18 mouse cellular contexts compared by ENCODE assay signal in genomic region chr12:87426354-87427031, GRCm38 (mm10).
"Had no signal": no experiment of that assay in that cellular context is flagged by ENCODE, and none has a peak within 500 bp of the region (broad histone marks: within the 10 kb centered on the region; RNA-seq: fewer than 3 reads in every experiment).

No protein-coding gene starts in this region.

- H3K9me3 ChIP-seq: limb, embryonic 12.5 days; limb, embryonic 15.5 days; midbrain, embryonic 12.5 days; midbrain, embryonic 15.5 days; neural tube, embryonic 13.5 days had no signal

- ATAC-seq: liver, postnatal 0 days; lung, postnatal 0 days; midbrain, embryonic 15.5 days had no signal

- DNase-seq: kidney, adult 9 months; kidney, postnatal 14 days; kidney, postnatal 4 days; left cerebral cortex, postnatal 4 days; liver, postnatal 0 days; lung, embryonic 14.5 days; thymus, adult 2 months; thymus, postnatal 14 days; thymus, postnatal 4 days had no signal

- H3K4me3 ChIP-seq: limb, embryonic 12.5 days; limb, embryonic 15.5 days; midbrain, embryonic 12.5 days; midbrain, embryonic 15.5 days; neural tube, embryonic 13.5 days had no signal

- H3K4me1 ChIP-seq: limb, embryonic 12.5 days; limb, embryonic 15.5 days had no signal

- H3K27me3 ChIP-seq: limb, embryonic 12.5 days; limb, embryonic 15.5 days; midbrain, embryonic 12.5 days; midbrain, embryonic 15.5 days; neural tube, embryonic 13.5 days had no signal

- H3K9ac ChIP-seq: limb, embryonic 12.5 days; limb, embryonic 15.5 days; liver, embryonic 14.5 days; liver, postnatal 0 days; lung, embryonic 14.5 days; midbrain, embryonic 12.5 days; midbrain, embryonic 15.5 days; neural tube, embryonic 13.5 days had no signal

- H3K27ac ChIP-seq: limb, embryonic 12.5 days; limb, embryonic 15.5 days; liver, embryonic 14.5 days; macrophage; midbrain, embryonic 12.5 days; midbrain, embryonic 15.5 days; neural tube, embryonic 13.5 days had no signal

- H3K4me2 ChIP-seq: limb, embryonic 12.5 days; limb, embryonic 15.5 days; liver, embryonic 11.5 days; lung, embryonic 14.5 days; midbrain, embryonic 12.5 days; midbrain, embryonic 15.5 days; neural tube, embryonic 13.5 days had no signal
